Mouse (Mus musculus): Measurements from ENCODE around the gene Zfp1. TPM values are rescaled to one million over a fixed set of nuclear protein-coding genes. Genes with fewer than 3 reads are reported as not detected.

Zfp1 gene
- polyA plus RNA-seq, 1 experiment from 2014 or later = 24.8 TPM

- H3K27ac ChIP-seq = no peak overlapping the region
- H3K36me3 ChIP-seq = peaks cover 51% of the 10 kb centered on the region
- WGBS = 90% methylated on average over 6 of the region's 6 CpGs
- no peak overlapping the region for H3K9ac ChIP-seq
- H3K27me3 ChIP-seq = no peaks in the 10 kb centered on the region
- no peaks in the 10 kb centered on the region for H3K9me3 ChIP-seq (replicated peaks)
- H3K4me1 ChIP-seq = no peaks in the 10 kb centered on the region
- ATAC-seq (ENCODE audit: low FRiP score) = no peak
- no peak overlapping the region for H3K4me3 ChIP-seq
- no peak overlapping the region for H3K4me2 ChIP-seq (replicated peaks)
Measured at GRCm38 (mm10) chr8:111708265-111708664, 65.1 kb downstream of the Zfp1 start.

DNA sequence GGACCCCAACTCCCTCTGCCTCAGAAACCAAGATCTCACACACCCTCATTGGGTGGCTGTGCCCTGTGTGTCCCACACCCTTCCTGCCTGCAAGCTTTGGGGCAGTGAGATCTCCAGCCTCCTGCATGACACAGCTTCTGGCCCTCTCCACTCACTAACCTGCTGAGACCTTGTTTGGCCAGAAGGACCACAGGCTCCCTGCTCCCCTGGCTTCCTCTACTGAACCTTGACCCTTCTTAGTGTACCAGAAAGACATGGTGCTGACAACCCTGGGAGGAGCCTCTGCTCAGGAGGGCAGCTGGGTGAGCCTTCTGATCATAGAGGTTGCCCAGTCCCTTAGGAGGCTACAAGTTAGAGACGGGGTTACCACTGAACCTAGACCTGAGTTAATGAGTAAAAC lies 66.0 kb downstream of the Zfp1 start:
- 78% methylated on average over 1 of the region's 1 CpGs for WGBS
- no peak overlapping the region for H3K4me3 ChIP-seq
- no peak overlapping the region for H3K4me2 ChIP-seq (replicated peaks)
- no peak overlapping the region for H3K9ac ChIP-seq
- H3K36me3 ChIP-seq = peaks cover 61% of the 10 kb centered on the region
- no peak for ATAC-seq (ENCODE audit: low FRiP score)
- no peak overlapping the region for H3K27ac ChIP-seq
- no peaks in the 10 kb centered on the region for H3K4me1 ChIP-seq
- no peaks in the 10 kb centered on the region for H3K27me3 ChIP-seq
- H3K9me3 ChIP-seq (replicated peaks) = no peaks in the 10 kb centered on the region

DNA sequence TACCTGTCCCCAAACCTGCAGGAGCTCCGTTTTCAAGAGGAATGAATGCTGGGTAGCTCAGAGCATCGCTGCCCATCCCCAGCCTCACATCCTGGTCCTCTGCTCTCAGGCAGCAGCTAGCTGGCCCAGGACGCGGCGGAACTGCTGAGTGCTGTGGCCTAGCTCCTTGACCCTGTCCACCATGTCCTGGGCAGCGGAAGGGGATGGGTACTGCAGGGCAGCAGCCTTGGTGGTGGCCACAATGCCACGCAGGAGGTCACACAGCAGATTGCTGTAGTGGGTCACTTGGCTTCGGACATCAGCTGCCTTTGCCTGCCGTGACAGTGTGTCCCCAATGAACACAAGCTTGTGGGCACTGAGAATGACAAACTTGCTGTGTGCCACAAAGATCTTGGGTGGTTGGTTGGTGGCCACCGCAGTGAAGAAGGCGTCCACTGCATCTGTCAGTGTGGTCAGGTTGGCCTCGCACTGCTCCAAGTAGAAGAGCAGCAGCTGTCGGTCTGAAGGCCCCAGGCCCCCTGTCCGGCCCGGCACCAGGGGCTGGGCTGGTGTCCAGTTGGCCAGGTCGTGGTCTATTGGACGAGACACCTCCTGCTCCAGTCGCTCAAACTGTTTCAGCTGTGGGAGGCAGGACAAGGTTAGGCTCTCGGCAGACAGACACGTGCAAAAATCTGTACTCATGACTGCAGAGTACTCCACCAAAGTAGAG lies 67.7 kb downstream of the Zfp1 start:
- ATAC-seq (ENCODE audit: low FRiP score) = no peak
- Histone ChIP-seq H3K9ac (no peak overlapping the region), H3K9me3 (replicated peaks) (no peaks in the 10 kb centered on the region), H3K4me2 (replicated peaks) (no peak overlapping the region), H3K4me1 (peaks cover 10% of the 10 kb centered on the region), H3K27me3 (no peaks in the 10 kb centered on the region), H3K36me3 (peaks cover 76% of the 10 kb centered on the region), H3K27ac (no peak overlapping the region), H3K4me3 (no peak overlapping the region)
- 92% methylated on average over 20 of the region's 20 CpGs for WGBS

GRCm38 (mm10) chr8:111712135-111712534 lies 68.9 kb downstream of the Zfp1 start:
- Histone ChIP-seq H3K4me3 (no peak overlapping the region), H3K27ac (no peak overlapping the region), H3K4me2 (replicated peaks) (no peak overlapping the region), H3K9ac (no peak overlapping the region), H3K27me3 (no peaks in the 10 kb centered on the region), H3K9me3 (replicated peaks) (no peaks in the 10 kb centered on the region), H3K4me1 (peaks cover 22% of the 10 kb centered on the region), H3K36me3 (peaks cover 76% of the 10 kb centered on the region)
- ATAC-seq (ENCODE audit: low FRiP score) = no peak
- 76% methylated on average over 9 of the region's 9 CpGs for WGBS

DNA sequence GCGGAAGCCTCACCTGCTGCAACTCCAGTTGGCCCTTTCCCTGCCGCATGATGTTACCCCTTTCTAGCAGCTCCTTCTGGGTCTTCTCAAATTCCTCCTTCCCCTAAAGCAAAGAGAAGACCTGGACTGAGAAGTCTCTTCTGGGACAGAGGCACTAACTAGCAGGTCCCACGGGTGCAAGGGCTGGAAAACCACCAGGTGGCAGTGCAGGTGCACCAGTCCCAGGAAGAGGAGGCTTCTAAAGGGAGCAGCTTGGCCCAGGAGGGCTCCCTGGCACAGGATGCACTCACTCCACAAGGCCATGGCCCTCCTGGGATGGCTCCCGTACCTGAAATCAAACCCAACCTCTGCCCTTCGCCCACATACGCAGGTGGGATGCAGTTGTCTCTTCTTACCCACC lies 69.4 kb downstream of the Zfp1 start:
- no peak overlapping the region for H3K27ac ChIP-seq
- 80% methylated on average over 6 of the region's 6 CpGs for WGBS

DNA sequence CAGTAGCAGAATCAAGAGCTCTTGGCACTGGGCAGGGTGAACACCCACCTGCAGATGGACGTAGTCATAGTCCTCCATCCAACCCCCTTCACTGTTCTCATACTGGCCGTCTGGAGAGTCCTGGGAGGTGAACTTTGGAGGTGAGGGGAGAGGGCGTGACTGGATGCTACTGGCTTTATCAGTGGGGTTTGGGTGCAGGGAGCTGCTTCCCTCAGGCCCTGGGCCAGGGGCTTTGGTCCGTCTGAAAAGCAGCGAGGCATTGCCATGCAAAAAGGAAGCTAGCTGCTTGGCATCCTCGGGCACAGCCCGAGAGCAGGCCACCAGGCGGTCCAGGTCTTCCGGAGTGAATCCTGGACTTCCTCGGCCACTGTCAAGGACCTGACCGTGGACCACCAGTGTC lies 70.1 kb downstream of the Zfp1 start:
- no peak overlapping the region for H3K4me2 ChIP-seq (replicated peaks)
- peaks cover 34% of the 10 kb centered on the region for H3K4me1 ChIP-seq
- WGBS = 96% methylated on average over 11 of the region's 11 CpGs
- H3K27me3 ChIP-seq = no peaks in the 10 kb centered on the region
- H3K4me3 ChIP-seq = no peak overlapping the region
- H3K9ac ChIP-seq = 0 out of 2 replicates have a peak overlapping the region, but pooled peaks have one; percentile 18
- peaks cover 71% of the 10 kb centered on the region for H3K36me3 ChIP-seq
- H3K27ac ChIP-seq = no peak overlapping the region
- H3K9me3 ChIP-seq (replicated peaks) = no peaks in the 10 kb centered on the region
- no peak for ATAC-seq (ENCODE audit: low FRiP score)

More for the DNA sequence above, 69.4 kb downstream of the Zfp1 start:
- H3K4me3 ChIP-seq = no peak overlapping the region
- 0 out of 2 replicates have a peak overlapping the region, but pooled peaks have one; percentile 9 for H3K9ac ChIP-seq
- peaks cover 27% of the 10 kb centered on the region for H3K4me1 ChIP-seq
- no peaks in the 10 kb centered on the region for H3K27me3 ChIP-seq
- no peaks in the 10 kb centered on the region for H3K9me3 ChIP-seq (replicated peaks)
- H3K4me2 ChIP-seq (replicated peaks) = no peak overlapping the region
- peaks cover 76% of the 10 kb centered on the region for H3K36me3 ChIP-seq
- no peak for ATAC-seq (ENCODE audit: low FRiP score)

DNA sequence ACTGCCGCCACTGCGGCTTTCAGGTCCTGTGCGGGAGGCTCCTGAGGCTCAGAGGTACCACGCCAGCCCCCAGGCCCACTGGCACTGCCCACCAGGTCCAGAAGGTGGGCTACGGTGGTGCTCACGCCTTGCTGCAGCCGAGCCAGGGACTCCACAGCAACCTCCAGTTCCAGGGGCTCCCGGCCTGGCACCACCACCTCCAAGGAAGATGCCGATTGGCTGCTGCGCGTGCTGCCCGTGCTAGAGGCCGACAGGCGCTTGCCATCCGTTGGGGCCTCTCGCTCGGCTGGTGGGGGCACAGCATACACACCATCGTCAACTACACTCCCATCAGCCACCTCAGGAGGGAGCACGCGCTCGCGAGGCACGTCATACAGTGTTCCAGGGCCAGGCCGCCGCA lies 70.6 kb downstream of the Zfp1 start:
- Histone ChIP-seq H3K4me3 (no peak overlapping the region), H3K27ac (no peak overlapping the region), H3K4me2 (replicated peaks) (no peak overlapping the region), H3K4me1 (peaks cover 35% of the 10 kb centered on the region), H3K9me3 (replicated peaks) (no peaks in the 10 kb centered on the region), H3K27me3 (no peaks in the 10 kb centered on the region), H3K9ac (no peak overlapping the region), H3K36me3 (peaks cover 66% of the 10 kb centered on the region)
- no peak for ATAC-seq (ENCODE audit: low FRiP score)
- WGBS = 93% methylated on average over 25 of the region's 25 CpGs

- ATAC-seq (ENCODE audit: low FRiP score) = no peak
- Histone ChIP-seq H3K4me1 (peaks cover 38% of the 10 kb centered on the region), H3K36me3 (peaks cover 64% of the 10 kb centered on the region), H3K27me3 (no peaks in the 10 kb centered on the region), H3K9me3 (replicated peaks) (no peaks in the 10 kb centered on the region), H3K9ac (no peak overlapping the region), H3K27ac (no peak overlapping the region), H3K4me3 (no peak overlapping the region), H3K4me2 (replicated peaks) (no peak overlapping the region)
- WGBS = 93% methylated on average over 12 of the region's 12 CpGs
Measured at GRCm38 (mm10) chr8:111714295-111714694, 71.1 kb downstream of the Zfp1 start.

DNA sequence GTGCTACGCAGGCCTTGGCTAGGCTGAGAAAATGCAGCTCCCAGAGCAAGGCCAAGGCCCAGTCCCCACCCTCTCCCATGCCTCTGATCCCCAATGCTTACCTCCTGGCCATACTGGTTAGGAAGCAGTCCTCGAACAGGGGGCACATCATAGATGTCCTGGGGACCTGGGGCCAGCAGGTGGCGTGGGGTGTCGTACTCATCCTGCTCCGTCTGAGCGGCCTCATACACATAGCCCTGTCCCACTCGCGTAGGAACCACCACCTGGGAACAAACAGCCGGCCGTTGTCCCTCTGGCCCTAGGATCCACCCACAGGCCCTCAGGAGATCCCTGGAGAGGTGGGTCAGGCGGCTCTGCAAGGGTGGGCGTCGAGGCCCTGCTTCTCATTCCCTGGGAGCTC lies 72.3 kb downstream of the Zfp1 start:
- Histone ChIP-seq H3K27ac (peak overlapping the region; percentile 99), H3K27me3 (no peaks in the 10 kb centered on the region), H3K36me3 (peaks cover 64% of the 10 kb centered on the region), H3K9me3 (replicated peaks) (no peaks in the 10 kb centered on the region), H3K4me3 (no peak overlapping the region), H3K4me1 (peaks cover 43% of the 10 kb centered on the region), H3K9ac (0 out of 2 replicates have a peak overlapping the region, but pooled peaks have one; percentile 53), H3K4me2 (replicated peaks) (no peak overlapping the region)
- 80% methylated on average over 13 of the region's 13 CpGs for WGBS
- no peak for ATAC-seq (ENCODE audit: low FRiP score)

GRCm38 (mm10) chr8:111716603-111717487 lies 73.6 kb downstream of the Zfp1 start:
- H3K4me3 ChIP-seq = no peak overlapping the region
- peak; percentile 90 for ATAC-seq (ENCODE audit: low FRiP score)
- peak overlapping the region; percentile 53 for H3K9ac ChIP-seq
- WGBS = 23% methylated on average over 10 of the region's 10 CpGs
- H3K36me3 ChIP-seq = peaks cover 60% of the 10 kb centered on the region
- peak overlapping the region; percentile 34 for H3K4me2 ChIP-seq (replicated peaks)
- H3K27ac ChIP-seq = peak overlapping the region; percentile 99
- no peaks in the 10 kb centered on the region for H3K27me3 ChIP-seq
- H3K4me1 ChIP-seq = peaks cover 43% of the 10 kb centered on the region
- no peaks in the 10 kb centered on the region for H3K9me3 ChIP-seq (replicated peaks)

- H3K4me3 ChIP-seq = no peak overlapping the region
- peaks cover 43% of the 10 kb centered on the region for H3K4me1 ChIP-seq
- no peaks in the 10 kb centered on the region for H3K9me3 ChIP-seq (replicated peaks)
- peak; percentile 24 for ATAC-seq (ENCODE audit: low FRiP score)
- H3K27me3 ChIP-seq = no peaks in the 10 kb centered on the region
- peak overlapping the region; percentile 53; the same call in 1 of the 2 replicates for H3K9ac ChIP-seq
- H3K27ac ChIP-seq = peak overlapping the region; percentile 99
- H3K4me2 ChIP-seq (replicated peaks) = peak overlapping the region; percentile 34
- WGBS = 42% methylated on average over 4 of the region's 4 CpGs
- H3K36me3 ChIP-seq = peaks cover 54% of the 10 kb centered on the region
Measured at GRCm38 (mm10) chr8:111717488-111717792, 74.2 kb downstream of the Zfp1 start.

- Histone ChIP-seq H3K4me3 (no peak overlapping the region), H3K9me3 (replicated peaks) (no peaks in the 10 kb centered on the region), H3K9ac (no peak overlapping the region), H3K27ac (peak overlapping the region; percentile 99), H3K36me3 (peaks cover 53% of the 10 kb centered on the region), H3K4me2 (replicated peaks) (peak overlapping the region; percentile 34), H3K4me1 (peaks cover 43% of the 10 kb centered on the region), H3K27me3 (no peaks in the 10 kb centered on the region)
- WGBS = 59% methylated on average over 6 of the region's 6 CpGs
- no peak for ATAC-seq (ENCODE audit: low FRiP score)
Measured at GRCm38 (mm10) chr8:111717866-111718265, 74.7 kb downstream of the Zfp1 start.

All from hindbrain, embryonic 12.5 days (tissue).